Mouse (Mus musculus) spleen, postnatal 10 days (tissue): Measurements from ENCODE around the gene Lrmda.

Experiments used
- DNase-seq, 2 experiments: peaks; one replicate each; pipeline ENCODE4 v3.0.0; 2021 to 2022; ENCODE audit warnings: low spot score in 2 of 2

Lrmda gene

DNA sequence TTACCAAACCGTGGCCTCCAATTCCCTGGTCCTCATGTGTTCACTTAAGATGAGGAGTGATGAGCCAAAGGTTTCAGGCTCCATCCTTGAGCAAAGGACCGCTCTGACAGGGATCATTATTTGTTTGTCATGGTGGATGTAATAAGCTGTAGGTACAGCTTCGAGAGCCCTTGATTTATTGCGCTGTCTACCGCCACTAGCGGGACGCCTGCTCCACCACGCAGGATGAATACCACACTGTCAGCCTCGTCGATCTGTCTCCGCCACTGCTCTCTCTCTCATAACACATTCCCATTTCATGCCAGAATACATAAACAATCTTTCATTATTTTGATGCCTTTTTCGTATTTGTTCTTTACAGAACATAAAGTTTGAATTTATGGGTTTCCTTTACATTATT is 235.9 kb downstream of the Lrmda start:
- no peak for DNase-seq

DNA sequence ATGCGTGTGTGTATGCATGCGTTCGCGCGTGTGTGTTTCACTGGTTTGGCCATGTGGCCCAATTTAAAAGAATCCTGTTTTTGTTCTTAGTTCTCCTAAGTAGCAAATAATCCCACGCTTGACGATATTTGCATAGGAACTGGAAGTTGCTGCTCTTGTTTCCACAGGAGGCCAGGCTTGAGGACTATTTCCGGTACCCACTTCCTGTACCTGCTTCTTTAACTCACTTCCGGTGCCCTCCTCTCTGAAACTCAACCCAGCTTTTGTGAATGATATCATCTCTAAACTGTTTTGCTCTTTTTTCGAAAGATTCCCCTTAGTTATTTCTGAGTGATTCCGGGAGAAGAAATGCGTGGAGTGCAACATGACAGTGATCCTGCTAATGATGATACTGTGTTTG is 236.8 kb downstream of the Lrmda start:
- DNase-seq: no peak

DNA sequence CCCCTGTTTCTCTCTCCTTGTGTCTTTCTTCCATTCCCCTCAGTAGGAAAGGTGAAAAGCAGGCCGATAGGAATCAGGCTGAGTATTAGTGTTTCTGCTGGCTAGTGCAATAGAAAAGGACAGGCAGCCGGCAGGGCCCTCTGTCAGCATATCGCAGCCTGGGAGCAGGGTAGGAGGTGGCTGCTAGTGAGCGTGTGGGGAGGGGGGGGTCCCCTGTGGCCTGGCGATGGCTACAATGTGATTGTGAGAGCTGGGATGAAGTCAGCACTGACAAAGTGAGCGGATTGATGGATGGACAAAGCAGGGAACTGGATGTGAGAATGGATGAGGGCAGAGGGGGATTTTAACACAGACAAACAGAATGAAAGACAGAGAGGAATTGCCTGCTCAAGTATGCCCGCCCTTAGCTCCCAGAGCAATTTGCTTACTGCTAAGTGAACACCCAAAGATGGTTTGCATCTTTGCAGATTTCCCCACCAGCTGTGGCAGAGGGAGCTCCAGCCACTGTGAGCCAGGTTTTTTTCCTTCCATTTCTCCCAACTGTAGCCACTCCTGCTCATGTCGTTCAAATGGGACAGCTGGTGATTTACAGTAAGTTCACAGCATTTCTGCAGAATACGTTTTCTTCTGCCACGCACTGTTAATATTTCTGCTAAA is 240.0 kb downstream of the Lrmda start:
- DNase-seq: no peak

DNA sequence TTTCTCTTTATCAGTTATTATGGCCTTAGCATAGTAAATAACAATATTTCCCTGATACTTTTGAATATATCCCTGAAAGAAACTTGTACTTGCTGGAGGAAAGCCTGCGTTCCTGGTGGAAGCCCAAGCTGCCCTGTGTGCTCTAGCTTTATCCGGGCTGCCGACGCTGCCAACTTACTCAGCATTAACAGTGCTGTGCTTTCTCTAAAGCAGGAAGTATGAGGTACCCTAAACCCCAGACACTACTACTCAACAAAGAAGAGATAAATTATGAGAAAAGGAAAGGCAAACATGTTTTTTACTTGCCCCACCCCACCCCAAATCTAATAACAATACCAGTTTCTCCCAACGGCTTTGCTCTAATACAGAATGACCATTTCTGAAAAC is 240.5 kb downstream of the Lrmda start:
- no peak for DNase-seq

DNA sequence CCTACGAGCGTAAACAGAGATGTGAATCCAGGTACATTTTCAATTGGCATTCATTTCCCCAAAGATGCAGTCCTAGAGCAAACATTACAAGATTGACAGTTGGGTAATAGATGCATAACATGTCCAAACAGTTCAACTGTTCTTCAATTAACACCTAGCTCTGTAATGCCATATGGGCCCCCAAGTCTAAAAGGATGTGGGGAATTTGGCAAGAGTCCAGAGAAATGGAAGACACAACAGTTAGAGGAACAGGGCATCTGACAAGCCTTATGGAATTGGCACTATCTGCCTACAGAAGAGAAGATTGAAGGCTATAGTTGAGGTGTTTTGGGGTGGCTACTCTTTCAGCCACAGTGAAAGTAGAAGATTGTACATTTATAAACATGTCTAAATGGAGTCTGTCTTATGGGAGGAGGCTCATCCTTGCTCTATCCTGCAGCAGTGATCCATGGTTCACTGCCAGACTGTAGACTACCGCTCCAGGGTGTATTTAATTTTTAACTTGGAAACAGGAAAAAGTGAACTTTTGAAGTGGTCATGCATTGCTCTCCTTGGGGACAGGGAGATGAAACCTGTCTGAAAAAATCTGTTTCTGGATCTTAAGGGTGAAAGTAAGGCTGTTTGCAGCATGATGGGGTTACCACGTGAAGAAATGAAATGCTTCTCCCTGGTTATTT is 245.9 kb downstream of the Lrmda start:
- DNase-seq: no peak

DNA sequence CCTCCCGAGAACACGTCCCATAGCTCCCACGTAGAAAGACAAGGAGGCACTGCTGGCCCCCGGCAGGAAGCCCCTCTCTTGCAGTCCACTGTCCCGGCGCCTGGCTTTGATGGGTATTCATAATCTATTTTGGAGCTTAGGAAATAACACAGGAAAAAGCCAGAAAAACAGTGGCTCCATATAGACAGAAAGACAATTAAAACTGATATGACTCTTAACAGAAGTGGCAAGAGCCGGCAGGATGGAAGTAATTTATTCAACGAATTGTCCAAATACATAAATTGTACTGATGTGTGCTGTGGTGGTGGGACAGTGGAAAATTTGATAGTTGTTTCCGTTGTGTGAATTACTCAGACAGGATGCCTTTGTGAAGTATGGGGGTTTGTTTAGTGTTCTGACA is 250.3 kb downstream of the Lrmda start:
- DNase-seq: no peak

DNA sequence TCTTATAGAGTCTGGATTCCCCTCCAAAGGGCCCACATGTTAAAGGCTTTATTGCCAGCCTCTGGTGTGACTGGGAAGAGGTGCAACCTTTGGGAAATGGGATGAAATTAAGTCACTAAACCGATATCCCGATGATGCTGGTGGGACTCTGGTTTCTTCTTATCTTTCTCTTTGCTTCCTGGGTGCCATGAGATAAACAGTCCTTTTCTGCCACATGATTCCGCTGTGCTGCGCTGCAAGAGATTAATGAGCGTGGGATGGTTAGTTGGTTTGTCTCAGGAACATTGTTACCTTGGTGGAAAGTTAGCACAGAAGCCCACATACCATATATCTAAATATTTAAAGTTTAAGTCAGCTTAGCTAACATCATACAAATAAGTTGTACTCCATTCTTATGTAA is 258.5 kb downstream of the Lrmda start:
- no peak for DNase-seq

- DNase-seq: no peak
Observed at GRCm38 (mm10) chr14:22279591-22279990, 260.1 kb downstream of the Lrmda start.

- no peak for DNase-seq
Observed at GRCm38 (mm10) chr14:22281630-22282029, 262.1 kb downstream of the Lrmda start.

- no peak for DNase-seq
Observed at GRCm38 (mm10) chr14:22282847-22283246, 263.3 kb downstream of the Lrmda start.

GRCm38 (mm10) chr14:22283722-22284121 is 264.2 kb downstream of the Lrmda start:
- DNase-seq: no peak

DNA sequence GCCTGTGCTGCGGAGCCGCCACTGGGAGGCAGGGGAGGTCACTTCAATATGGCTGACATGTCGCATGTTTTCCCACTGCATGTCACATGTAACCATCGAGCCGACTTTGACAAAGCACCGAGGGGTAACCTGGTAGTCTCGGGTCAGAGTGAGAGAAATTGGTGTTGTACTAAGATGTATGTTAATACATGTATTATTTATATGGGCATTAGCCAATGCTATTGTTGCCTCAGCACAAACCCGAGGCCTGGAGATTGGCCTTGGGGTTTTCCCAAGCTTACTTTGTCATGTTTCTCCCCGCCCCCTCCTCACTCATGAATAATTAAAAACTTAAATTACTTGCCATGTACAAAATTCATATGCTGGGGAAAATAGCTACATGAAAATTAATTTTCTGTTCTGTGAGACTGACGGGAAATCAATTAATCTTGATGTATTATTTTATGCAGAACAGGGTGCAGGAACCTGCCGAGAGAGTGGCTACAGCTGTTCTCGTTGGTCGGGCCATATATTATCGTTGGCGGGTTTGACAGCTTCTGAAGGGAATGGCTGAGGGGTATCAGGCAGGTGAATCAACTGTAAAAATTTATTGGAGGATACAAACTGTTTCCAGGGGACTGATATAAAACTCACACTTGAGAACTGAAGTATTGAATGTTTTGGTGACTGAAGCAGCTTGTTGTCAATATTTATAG is 265.5 kb downstream of the Lrmda start:
- DNase-seq: no peak

DNA sequence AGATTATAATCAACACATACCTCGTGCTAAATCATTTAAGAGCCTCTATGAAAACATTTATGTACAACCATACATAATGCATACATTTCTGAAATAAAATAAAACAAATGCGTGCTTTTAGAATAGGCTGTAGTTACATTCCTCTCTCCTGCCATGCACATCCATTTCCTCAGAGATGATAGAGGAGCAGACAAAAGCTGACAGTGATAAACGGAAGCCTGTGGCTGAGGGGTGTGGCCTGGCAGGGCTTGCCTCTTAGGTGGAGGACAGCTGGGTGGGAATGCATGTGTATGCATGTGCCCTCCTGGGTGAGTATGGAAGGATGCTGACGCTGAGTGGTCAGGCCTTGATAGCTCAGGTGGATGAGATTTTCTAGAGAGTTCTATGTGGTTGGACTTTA is 266.3 kb downstream of the Lrmda start:
- no peak for DNase-seq

GRCm38 (mm10) chr14:22288179-22288578 is 268.7 kb downstream of the Lrmda start:
- no peak for DNase-seq

DNA sequence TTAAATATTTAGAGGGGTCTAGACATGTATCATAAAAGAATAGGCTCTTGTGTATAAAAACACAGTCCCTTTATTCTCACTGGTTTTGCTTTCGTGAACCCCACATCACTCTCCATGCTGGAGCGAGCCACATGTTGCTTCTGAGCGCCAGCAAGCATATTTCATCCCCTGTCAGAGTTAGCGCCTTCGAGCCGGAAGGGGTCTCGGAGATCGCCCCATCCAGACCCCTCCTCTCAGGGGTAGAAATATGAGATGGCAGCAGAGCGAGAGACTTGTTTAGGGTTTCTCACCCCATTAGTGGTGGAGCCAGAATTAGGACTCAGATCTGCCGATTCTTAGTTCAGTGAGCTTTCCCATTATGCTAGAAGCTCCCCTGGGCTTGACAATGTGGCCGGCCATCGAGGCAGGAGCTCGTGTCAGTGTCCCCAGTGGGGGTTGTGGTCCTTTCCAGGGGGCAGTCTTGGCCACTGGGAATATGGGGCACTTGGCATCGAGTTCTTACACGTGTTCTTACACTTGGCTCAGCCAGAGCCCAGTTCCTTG is 269.9 kb downstream of the Lrmda start:
- no peak for DNase-seq

DNA sequence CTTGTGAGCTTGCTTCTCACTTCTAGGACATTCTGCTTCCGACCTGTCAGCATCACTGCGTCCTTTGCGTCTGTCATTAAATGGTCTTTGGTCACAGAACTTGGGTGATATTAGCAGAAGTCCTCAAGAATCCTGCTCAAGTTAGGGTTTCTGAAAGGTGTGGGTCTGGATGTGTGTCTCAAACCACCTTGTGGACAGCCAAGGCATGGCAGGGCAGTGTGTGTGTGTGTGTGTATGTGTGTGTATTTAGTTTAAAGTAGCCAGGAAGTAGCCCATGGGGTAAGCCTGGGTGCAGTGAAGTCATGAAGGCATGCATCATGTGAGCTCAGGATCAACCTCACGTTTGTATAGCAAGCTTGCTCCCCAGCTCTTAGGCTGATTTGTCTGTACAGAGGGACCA is 274.9 kb downstream of the Lrmda start:
- no peak for DNase-seq

- DNase-seq: no peak
Observed at GRCm38 (mm10) chr14:22296655-22297239, 277.2 kb downstream of the Lrmda start.

GRCm38 (mm10) chr14:22306759-22307158 is 287.2 kb downstream of the Lrmda start:
- DNase-seq: no peak

DNA sequence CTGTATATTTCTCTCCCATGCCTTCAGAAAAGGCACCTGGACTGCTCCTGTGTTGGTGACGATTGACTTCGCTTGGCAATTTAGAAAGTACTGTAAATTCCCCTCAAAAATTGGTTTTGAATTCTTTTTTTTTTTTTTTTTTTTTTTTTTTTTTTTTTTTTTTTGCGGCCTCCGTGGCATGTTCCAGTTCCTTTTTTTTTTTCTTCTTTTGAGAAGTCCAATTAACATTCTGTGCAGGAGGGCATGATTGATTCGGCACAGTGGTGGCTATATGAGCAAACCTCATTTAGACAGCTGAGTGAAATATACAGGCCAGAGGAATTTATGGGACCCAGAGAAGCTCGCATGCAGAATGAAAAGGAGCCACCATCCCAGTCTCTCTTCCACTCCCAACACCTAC is 288.5 kb downstream of the Lrmda start:
- no peak for DNase-seq

DNA sequence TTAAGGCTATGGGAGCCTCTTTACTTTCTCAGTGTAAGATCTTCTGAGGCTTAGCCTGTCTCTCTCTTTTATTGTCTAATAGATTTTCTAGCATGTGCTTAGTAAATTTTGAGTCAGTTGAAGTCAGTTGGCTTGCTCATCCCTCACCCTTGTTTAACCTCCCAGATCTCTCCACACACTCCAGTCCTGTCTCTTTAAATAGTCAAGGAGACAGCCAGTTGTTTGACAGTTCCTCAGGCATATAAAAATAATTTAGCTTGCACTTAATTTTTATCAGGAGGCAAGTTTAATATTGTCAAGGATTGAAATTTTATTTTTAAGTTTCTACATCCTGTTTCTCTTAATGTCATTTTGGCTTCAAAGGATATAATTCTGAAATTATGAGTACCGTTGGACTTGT is 303.5 kb downstream of the Lrmda start:
- DNase-seq: no peak

- DNase-seq: no peak
Observed at GRCm38 (mm10) chr14:22323530-22324292, 304.2 kb downstream of the Lrmda start.
